Mouse (Mus musculus) frontal cortex, postnatal 36 days (tissue): ENCODE data around the gene Ugt1a10.
"Not testable (repeated sequence)": the region's sequence is repeated elsewhere in the genome, so short reads cannot be mapped to it uniquely, and the experiment has no call there.

Experiments used
- DNase-seq, 2 experiments: peaks; one replicate each; pipeline ENCODE4 v3.0.0; 2022; ENCODE audit warnings: low spot score in 2 of 2

Ugt1a10 gene

DNA sequence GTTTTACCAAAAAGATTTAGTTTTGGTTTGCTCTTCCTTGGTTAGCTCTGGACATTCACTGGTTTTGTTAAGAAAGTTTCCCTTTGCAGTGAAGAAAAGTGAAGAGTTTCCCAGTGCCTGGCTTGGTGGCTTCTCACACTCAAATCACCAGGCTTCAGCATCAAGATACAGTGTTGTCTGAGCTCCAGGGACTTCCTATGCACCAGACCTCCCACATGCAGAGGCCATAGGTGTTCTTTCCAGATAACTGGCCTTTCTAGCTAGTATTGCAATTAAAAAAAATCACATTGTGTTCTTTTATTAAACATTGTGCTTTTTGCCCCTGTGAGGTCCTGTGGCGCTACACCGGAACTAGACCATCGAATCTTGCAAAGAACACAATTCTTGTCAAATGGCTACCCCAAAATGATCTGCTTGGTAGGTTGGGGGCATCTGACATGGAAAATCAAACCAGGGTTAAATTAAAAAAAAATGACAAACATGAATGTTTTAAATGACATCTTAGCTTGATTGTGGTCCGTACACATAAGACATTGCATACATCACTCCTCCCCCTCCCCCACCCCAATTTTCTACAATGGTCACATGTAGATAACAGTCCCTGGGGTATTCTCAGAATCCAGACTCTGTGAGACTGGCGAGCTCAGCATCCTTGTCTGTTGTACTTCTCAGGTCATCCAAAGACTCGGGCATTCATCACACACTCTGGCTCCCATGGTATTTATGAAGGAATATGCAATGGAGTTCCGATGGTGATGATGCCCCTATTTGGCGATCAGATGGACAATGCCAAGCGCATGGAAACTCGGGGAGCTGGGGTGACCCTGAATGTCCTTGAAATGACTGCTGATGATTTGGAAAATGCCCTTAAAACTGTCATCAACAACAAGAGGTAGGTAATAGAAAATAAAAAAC lies 160.5 kb downstream of the Ugt1a10 start:
- DNase-seq = no peak

GRCm38 (mm10) chr1:88216551-88216950 lies 161.4 kb downstream of the Ugt1a10 start:
- no peak for DNase-seq

GRCm38 (mm10) chr1:88217144-88217543 lies 162.0 kb downstream of the Ugt1a10 start:
- no peak for DNase-seq

DNA sequence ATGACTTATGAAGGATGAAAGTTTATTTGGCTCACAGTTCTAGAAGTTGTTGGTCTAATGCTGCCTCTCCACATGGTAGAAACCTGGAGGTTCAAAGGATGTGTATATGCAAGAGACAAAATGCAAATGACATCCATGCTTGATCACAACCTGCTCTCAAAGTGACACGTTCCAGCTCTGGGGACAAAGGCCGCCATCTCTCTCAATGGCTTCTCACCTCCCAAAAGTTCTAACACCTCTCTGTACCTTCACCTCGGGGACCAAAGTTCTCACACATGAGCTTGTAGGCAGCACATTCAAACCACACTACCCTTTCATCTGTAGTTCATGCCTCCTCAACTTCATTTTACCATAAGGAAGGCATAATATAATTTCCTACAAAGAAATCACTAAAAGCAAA lies 162.4 kb downstream of the Ugt1a10 start:
- DNase-seq = no peak

GRCm38 (mm10) chr1:88218051-88218450 lies 162.9 kb downstream of the Ugt1a10 start:
- DNase-seq = no peak

- DNase-seq = no peak
These were observed 163.4 kb downstream of the Ugt1a10 start for GRCm38 (mm10) chr1:88218591-88218990.

DNA sequence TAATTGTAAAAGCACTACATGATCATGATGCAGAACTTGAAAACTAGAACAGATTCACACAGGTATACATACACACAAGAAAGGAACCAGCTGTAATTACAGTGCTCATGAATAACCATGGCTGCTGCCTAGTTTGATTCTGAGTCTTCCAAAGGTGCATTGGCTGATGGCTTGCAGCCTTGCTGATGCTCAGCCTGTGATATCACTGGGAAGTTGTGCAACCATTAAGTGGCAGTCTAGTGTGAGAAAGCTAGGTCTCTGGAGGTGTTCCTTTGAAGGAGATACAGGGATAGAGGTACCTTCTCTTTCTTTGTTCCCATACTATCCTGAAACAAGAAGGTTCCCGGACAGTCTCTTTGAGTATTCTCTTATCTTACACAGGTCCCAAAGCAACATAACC lies 163.9 kb downstream of the Ugt1a10 start:
- no peak for DNase-seq

DNA sequence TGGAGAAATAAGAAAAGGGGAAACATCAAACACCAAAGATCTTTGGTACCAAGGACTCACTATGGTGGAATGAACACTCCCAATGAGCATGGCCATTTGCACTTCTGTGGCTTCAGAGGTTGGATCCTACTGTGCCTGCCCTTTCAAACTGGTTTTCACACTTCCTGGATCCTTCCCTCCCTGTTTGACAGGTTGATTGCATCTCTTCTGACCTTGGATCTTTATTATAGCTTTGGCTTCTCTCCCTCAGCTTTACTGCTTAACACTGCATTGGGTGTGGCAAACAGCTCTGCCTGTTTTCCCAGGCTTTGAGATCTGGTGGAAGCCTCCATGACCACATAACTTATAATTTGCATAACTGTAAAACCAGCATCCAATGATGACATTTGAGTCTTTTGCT lies 165.1 kb downstream of the Ugt1a10 start:
- no peak for DNase-seq

GRCm38 (mm10) chr1:88222216-88222615 lies 167.0 kb downstream of the Ugt1a10 start:
- DNase-seq = no peak

- DNase-seq = not testable (repeated sequence)
These were observed 167.9 kb downstream of the Ugt1a10 start for GRCm38 (mm10) chr1:88223011-88223515.

GRCm38 (mm10) chr1:88223591-88223990 lies 168.4 kb downstream of the Ugt1a10 start:
- no peak for DNase-seq

DNA sequence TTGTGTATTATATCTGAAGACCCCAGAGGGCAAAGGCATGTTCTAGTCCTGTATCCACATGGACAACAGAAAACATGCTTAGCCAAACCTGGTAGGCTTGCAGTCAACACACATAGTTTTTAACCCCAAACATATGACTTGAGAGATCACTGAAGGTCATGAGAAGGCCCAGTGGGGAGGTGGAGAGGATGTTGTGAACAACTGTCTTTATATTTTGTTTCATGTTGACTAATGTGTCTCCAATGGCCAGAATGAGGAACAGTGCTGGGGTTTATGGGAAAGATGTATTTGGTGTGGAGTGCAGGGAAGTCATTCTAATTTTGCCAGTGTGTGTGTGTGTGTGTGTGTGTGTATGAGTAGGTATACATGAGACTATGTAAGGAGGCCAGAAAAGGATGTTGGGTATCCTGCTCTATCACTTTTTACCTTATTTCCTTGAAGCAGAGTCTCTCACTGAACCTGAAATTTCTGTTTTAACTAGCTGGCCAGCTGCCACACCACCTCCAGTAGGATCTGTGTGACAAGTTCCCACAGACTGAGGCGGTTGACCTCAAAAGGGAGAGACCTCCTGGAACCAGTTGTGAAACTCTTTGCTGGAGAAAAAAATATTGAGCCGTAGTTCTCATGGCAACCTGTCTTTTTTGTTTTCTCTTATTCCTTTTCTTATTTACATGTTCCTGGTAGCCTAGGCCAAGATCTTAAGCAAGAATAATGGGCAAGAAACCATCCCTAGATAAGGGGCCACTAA lies 169.0 kb downstream of the Ugt1a10 start:
- no peak for DNase-seq

GRCm38 (mm10) chr1:88225301-88225700 lies 170.1 kb downstream of the Ugt1a10 start:
- DNase-seq = not testable (repeated sequence)

- DNase-seq = no peak
These were observed 170.6 kb downstream of the Ugt1a10 start for GRCm38 (mm10) chr1:88225741-88226140.

GRCm38 (mm10) chr1:88226670-88227379 lies 171.6 kb downstream of the Ugt1a10 start, which contains the start of gene Mroh2a:
Gene Mroh2a, plus strand, starts transcription at chr1:88226986.
- no peak for DNase-seq

DNA sequence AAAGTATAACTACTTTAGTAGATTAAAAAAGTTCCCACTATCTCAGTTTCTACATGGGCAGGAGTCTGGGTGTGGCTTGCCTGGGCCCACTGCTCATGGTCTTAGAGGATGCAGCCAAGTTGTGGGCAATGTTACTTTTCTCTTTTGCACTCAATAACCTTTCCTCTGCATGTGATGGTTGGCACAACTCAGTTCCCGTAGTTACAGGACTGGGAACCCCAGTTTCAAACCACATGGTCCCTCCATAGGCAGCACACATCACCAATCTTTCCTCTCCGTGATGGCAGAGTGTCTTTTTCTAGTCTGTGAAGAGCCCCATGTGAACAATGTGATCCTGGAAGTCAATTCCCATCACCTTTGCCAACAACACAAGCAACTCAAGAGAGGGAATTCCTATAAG lies 172.3 kb downstream of the Ugt1a10 start:
- DNase-seq = no peak

DNA sequence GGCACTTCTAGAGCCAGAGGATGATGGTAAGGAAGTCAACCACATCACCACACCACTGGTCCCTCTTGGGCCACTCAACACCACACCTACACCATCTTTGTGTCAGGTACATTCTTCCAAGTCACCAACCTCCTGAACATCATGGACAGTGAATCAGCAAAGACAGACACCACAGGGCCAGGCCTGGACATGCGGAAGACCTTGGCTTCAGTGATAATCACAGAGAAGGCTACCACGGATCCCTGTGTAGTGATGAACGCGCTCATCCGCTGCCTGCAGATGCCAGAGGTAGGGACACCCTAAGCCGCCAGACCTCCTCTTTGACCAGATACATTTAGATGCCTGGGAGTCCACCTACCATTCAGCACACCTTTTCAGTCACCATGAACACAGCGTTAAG lies 172.9 kb downstream of the Ugt1a10 start:
- no peak for DNase-seq

GRCm38 (mm10) chr1:88229566-88229965 lies 174.4 kb downstream of the Ugt1a10 start:
- DNase-seq = no peak

- no peak for DNase-seq
These were observed 174.8 kb downstream of the Ugt1a10 start for GRCm38 (mm10) chr1:88229986-88230385.

DNA sequence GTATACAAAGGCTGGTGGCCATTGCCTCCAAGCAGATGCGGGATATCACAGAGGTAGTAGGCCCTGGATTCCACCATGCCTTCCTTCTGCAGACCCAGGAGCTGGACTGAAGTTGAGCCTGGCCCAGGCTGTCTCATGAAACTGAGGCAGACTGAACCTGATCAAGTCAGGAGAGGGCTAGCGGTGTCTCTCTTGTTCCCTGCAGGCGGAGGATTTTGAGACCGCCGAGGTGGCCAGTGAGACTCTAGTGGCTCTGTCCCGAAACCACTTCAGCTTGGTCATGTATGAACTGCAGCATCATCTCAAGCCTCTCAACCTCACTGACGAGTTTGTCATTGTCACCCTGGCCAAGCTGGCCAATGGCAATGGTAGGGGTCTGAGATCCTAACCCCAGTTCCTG lies 175.2 kb downstream of the Ugt1a10 start:
- DNase-seq = no peak

GRCm38 (mm10) chr1:88230981-88231802 lies 176.0 kb downstream of the Ugt1a10 start:
- no peak for DNase-seq
